Mouse (Mus musculus): ENCODE results near the gene Ctdspl. TPM values are rescaled to one million over a fixed set of nuclear protein-coding genes. Genes with fewer than 3 reads are reported as not detected.

The Ctdspl gene
- polyA plus RNA-seq, 1 experiment from 2014 or later = 17.4 TPM

DNA sequence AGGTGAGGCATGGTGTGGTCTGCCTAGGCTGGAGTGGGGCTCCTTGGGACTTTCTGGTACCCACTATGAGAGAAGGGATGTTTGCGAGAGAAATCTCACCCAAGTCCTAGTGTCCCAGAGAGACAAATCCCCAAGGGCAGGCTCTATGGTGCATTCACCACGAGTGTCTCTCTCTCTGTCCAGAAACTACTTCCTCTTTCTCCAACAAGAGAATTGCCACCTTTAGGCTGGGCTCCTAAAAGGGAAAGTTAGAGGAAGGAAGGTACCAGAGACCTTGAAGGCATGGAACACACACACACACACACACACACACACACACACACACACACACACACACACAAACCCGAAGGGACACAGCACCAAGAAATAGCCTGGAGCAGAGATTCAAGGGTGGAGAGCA is 4.3 kb upstream of the Ctdspl start:
- 59% methylated on average over 3 of the region's 3 CpGs for WGBS
- H3K27ac ChIP-seq = no peak overlapping the region
- no peaks in the 10 kb centered on the region for H3K9me3 ChIP-seq
- no peak overlapping the region for H3K4me2 ChIP-seq
- no peak for ATAC-seq (ENCODE audit: insufficient read depth, low FRiP score, low read depth)
- peaks cover 16% of the 10 kb centered on the region for H3K4me1 ChIP-seq
- no peaks in the 10 kb centered on the region for H3K36me3 ChIP-seq
- no peak overlapping the region for H3K4me3 ChIP-seq (replicated peaks)
- H3K9ac ChIP-seq = no peak overlapping the region
- H3K27me3 ChIP-seq (replicated peaks) = no peaks in the 10 kb centered on the region

DNA sequence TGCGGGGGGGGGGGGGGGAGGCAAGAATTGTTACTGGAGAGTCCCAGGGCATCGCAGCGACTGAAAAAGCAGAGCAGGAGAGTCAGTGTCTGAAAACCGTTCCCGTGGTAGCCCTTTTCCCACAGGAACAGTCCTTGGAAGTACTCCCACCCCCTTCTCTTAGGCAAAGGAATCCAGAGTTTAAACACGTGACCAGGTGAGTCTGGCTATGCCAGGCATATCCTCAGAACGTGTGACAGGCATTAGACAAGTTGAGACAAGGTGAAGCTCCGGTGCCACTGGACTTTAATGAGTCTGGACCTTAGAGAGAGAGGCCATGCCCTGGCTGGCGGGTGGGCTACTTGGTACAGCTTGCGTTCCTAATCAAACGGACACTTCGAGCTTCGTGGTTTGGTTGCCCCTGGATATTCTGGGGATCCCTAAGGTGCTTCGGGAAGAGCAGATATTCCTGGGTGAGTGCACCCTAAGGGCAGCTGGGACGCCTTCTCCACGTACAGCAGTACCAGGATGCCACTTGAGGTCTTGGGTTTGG is 1.6 kb upstream of the Ctdspl start:
- H3K4me1 ChIP-seq = peaks cover 31% of the 10 kb centered on the region
- no peak overlapping the region for H3K9ac ChIP-seq
- no peaks in the 10 kb centered on the region for H3K36me3 ChIP-seq
- peak overlapping the region; percentile 90 for H3K4me2 ChIP-seq
- H3K4me3 ChIP-seq (replicated peaks) = peak overlapping the region; percentile 75
- no peaks in the 10 kb centered on the region for H3K9me3 ChIP-seq
- no peak overlapping the region for H3K27ac ChIP-seq
- 13% methylated on average over 15 of the region's 16 CpGs for WGBS
- no peaks in the 10 kb centered on the region for H3K27me3 ChIP-seq (replicated peaks)
- ATAC-seq (ENCODE audit: insufficient read depth, low FRiP score, low read depth) = no peak

DNA sequence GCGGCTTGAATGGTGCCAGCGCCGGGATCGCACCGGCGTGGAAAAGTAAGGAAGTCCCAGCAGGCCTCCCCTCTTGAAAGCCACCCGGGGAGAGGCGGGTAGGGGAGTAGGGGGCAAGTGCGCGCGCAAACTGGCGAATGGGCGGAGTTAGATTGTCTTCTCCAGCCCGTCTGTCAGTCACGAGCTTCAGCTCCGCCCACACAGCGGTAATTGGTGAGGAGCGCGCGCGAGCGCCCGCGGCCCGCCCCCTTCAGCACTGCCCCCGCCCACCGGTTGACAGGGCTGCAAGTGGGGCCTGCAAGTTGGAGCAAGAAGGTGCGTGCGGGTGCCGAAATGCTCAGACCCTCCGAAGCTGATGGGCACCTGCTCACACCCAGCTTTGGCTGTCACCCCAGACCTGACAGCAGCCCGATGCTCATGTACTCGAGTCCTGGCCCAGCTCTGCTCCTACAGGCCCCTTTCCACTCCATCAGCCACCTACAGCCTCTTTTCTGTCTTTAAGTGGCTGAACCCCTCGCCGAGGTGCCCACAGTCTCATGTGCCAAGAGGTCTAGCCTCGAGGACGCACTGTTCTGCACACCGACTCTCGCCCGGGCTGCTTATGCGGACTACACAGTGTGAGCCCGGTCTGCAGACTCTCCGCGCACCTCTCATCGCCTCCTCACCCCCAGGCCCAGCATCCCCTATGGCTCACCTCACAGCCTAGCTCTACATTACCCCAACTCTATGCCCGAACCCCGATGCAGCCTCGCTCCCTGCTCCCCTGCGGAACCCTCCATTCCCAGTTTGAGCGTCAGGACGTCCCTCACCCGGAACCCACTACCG is 755 bp upstream of the Ctdspl start:
- WGBS = under 1% methylated on average over 53 of the region's 53 CpGs
- H3K27ac ChIP-seq = peak overlapping the region; percentile 92
- H3K9me3 ChIP-seq = no peaks in the 10 kb centered on the region
- no peaks in the 10 kb centered on the region; the same call in 1 of the 2 replicates for H3K36me3 ChIP-seq
- H3K9ac ChIP-seq = peak overlapping the region; percentile 79
- no peaks in the 10 kb centered on the region for H3K27me3 ChIP-seq (replicated peaks)
- peak overlapping the region; percentile 75 for H3K4me3 ChIP-seq (replicated peaks)
- H3K4me1 ChIP-seq = peaks cover 33% of the 10 kb centered on the region
- H3K4me2 ChIP-seq = peak overlapping the region; percentile 90
- ATAC-seq (ENCODE audit: insufficient read depth, low FRiP score, low read depth) = peak; percentile 89

GRCm38 (mm10) chr9:118926688-118927321 is 552 bp downstream of the Ctdspl start:
- 2% methylated on average over 52 of the region's 68 CpGs for WGBS
- peak overlapping the region; percentile 79 for H3K9ac ChIP-seq
- peak overlapping the region; percentile 90 for H3K4me2 ChIP-seq
- no peaks in the 10 kb centered on the region for H3K27me3 ChIP-seq (replicated peaks)
- no peaks in the 10 kb centered on the region; the same call in 1 of the 2 replicates for H3K36me3 ChIP-seq
- H3K4me1 ChIP-seq = peaks cover 28% of the 10 kb centered on the region
- H3K9me3 ChIP-seq = no peaks in the 10 kb centered on the region
- peak overlapping the region; percentile 92 for H3K27ac ChIP-seq
- peak overlapping the region; percentile 75 for H3K4me3 ChIP-seq (replicated peaks)
- ATAC-seq (ENCODE audit: insufficient read depth, low FRiP score, low read depth) = peak; percentile 13; the same call in 1 of the 2 replicates

GRCm38 (mm10) chr9:118927501-118927900 is 1.2 kb downstream of the Ctdspl start:
- WGBS = 22% methylated on average over 8 of the region's 8 CpGs
- H3K4me3 ChIP-seq (replicated peaks) = peak overlapping the region; percentile 75
- H3K4me1 ChIP-seq = peaks cover 28% of the 10 kb centered on the region
- H3K9ac ChIP-seq = peak overlapping the region; percentile 79
- no peaks in the 10 kb centered on the region; the same call in 1 of the 2 replicates for H3K36me3 ChIP-seq
- no peaks in the 10 kb centered on the region for H3K9me3 ChIP-seq
- H3K27ac ChIP-seq = peak overlapping the region; percentile 92
- peak overlapping the region; percentile 90 for H3K4me2 ChIP-seq
- no peaks in the 10 kb centered on the region for H3K27me3 ChIP-seq (replicated peaks)
- no peak for ATAC-seq (ENCODE audit: insufficient read depth, low FRiP score, low read depth)

GRCm38 (mm10) chr9:118928007-118928406 is 1.8 kb downstream of the Ctdspl start:
- Histone ChIP-seq H3K4me3 (replicated peaks) (peak overlapping the region; percentile 75), H3K4me1 (peaks cover 28% of the 10 kb centered on the region), H3K9me3 (no peaks in the 10 kb centered on the region), H3K9ac (peak overlapping the region; percentile 23; the same call in 1 of the 2 replicates), H3K27me3 (replicated peaks) (no peaks in the 10 kb centered on the region), H3K36me3 (no peaks in the 10 kb centered on the region; the same call in 1 of the 2 replicates), H3K4me2 (peak overlapping the region; percentile 90), H3K27ac (peak overlapping the region; percentile 92)
- WGBS = 46% methylated on average over 2 of the region's 2 CpGs
- no peak for ATAC-seq (ENCODE audit: insufficient read depth, low FRiP score, low read depth)

DNA sequence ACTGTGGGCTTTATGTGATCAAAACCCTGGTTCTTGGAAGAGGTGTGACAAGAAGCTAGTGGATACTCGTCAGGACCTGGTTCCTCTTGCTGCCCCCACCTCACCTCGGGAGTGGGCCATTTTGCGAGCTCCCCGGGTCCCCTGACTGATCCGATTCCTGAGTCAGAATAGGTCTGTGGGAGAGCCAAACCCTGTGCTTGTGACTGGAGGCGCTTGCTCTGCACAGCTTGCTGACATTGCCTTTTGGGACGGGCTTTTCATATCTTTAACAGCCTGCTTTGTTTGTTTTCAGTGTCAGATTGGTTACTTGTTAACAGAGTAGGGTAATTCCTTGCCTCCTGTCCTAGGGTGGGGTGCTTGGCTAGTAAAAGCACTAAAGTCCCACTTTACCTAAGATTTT is 2.4 kb downstream of the Ctdspl start:
- no peaks in the 10 kb centered on the region; the same call in 1 of the 2 replicates for H3K36me3 ChIP-seq
- H3K4me2 ChIP-seq = peak overlapping the region; percentile 90
- 0 out of 2 replicates have a peak overlapping the region, but pooled peaks have one; percentile 23 for H3K9ac ChIP-seq
- H3K4me1 ChIP-seq = peaks cover 28% of the 10 kb centered on the region
- peak overlapping the region; percentile 75 for H3K4me3 ChIP-seq (replicated peaks)
- H3K27me3 ChIP-seq (replicated peaks) = no peaks in the 10 kb centered on the region
- H3K27ac ChIP-seq = peak overlapping the region; percentile 92
- ATAC-seq (ENCODE audit: insufficient read depth, low FRiP score, low read depth) = no peak
- 40% methylated on average over 7 of the region's 7 CpGs for WGBS
- H3K9me3 ChIP-seq = no peaks in the 10 kb centered on the region

DNA sequence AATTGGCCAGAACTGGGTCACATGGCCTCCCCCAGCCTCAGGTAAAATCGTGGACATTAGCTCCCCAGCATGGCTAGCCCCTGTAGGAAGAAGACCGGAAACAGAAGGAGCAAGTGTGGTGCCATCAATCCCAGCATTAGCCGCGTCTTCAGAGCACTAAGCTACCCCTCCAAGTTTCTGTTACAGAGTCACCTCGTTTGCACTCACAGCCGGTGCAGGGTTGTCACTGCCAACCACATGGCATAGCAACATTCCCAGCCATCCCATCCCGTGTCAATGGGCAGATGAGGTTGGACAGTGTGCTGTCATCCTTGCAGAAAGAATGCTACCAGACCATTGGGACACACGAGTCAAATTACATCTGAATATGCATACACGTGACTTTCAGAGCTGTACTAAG is 4.4 kb downstream of the Ctdspl start:
- Histone ChIP-seq H3K27me3 (replicated peaks) (no peaks in the 10 kb centered on the region), H3K9ac (no peak overlapping the region), H3K4me2 (no peak overlapping the region), H3K4me1 (peaks cover 22% of the 10 kb centered on the region), H3K27ac (no peak overlapping the region), H3K36me3 (no peaks in the 10 kb centered on the region; the same call in 1 of the 2 replicates), H3K4me3 (replicated peaks) (no peak overlapping the region), H3K9me3 (no peaks in the 10 kb centered on the region)
- no peak for ATAC-seq (ENCODE audit: insufficient read depth, low FRiP score, low read depth)
- WGBS = 76% methylated on average over 9 of the region's 9 CpGs

DNA sequence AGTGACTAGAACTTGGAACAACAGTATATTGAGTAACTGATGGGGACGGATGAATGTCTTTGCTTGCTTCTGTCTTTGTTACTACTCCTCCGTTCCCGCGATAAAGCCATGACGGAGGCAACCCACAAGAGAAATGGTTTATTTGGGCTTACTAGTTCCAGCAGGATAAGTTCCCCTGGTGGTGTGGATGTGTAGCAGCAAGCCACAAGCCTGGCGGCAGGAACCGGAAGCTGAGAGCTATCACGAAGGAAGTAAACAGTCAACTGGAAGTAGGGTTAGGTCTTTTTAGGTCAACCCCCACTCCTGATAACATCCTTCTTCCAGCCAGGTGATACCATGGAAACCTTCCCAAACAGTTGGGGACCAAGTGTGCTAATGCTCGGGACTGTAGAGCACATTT is 7.5 kb downstream of the Ctdspl start:
- no peak overlapping the region for H3K4me3 ChIP-seq (replicated peaks)
- no peak overlapping the region for H3K4me2 ChIP-seq
- peaks cover 10% of the 10 kb centered on the region; the same call in 1 of the 2 replicates for H3K4me1 ChIP-seq
- ATAC-seq (ENCODE audit: insufficient read depth, low FRiP score, low read depth) = no peak
- WGBS = 86% methylated on average over 9 of the region's 9 CpGs
- H3K27ac ChIP-seq = no peak overlapping the region
- no peak overlapping the region for H3K9ac ChIP-seq
- H3K9me3 ChIP-seq = no peaks in the 10 kb centered on the region
- no peaks in the 10 kb centered on the region for H3K27me3 ChIP-seq (replicated peaks)
- H3K36me3 ChIP-seq = no peaks in the 10 kb centered on the region; the same call in 1 of the 2 replicates

- H3K27ac ChIP-seq = peak overlapping the region; percentile 42; the same call in 1 of the 2 replicates
- no peak overlapping the region for H3K4me2 ChIP-seq
- no peak overlapping the region for H3K9ac ChIP-seq
- H3K9me3 ChIP-seq = no peaks in the 10 kb centered on the region
- 49% methylated on average over 12 of the region's 12 CpGs for WGBS
- ATAC-seq (ENCODE audit: insufficient read depth, low FRiP score, low read depth) = no peak
- no peak overlapping the region for H3K4me3 ChIP-seq (replicated peaks)
- no peaks in the 10 kb centered on the region for H3K27me3 ChIP-seq (replicated peaks)
- peaks cover 12% of the 10 kb centered on the region for H3K4me1 ChIP-seq
- no peaks in the 10 kb centered on the region; the same call in 1 of the 2 replicates for H3K36me3 ChIP-seq
These were observed 8.1 kb downstream of the Ctdspl start for GRCm38 (mm10) chr9:118934319-118934718.

- Histone ChIP-seq H3K4me1 (peaks cover 14% of the 10 kb centered on the region), H3K9ac (no peak overlapping the region), H3K9me3 (no peaks in the 10 kb centered on the region), H3K27ac (no peak overlapping the region), H3K36me3 (no peaks in the 10 kb centered on the region; the same call in 1 of the 2 replicates), H3K4me3 (replicated peaks) (no peak overlapping the region), H3K4me2 (no peak overlapping the region), H3K27me3 (replicated peaks) (no peaks in the 10 kb centered on the region)
- no peak for ATAC-seq (ENCODE audit: insufficient read depth, low FRiP score, low read depth)
- WGBS = 62% methylated on average over 13 of the region's 13 CpGs
These were observed 8.8 kb downstream of the Ctdspl start for GRCm38 (mm10) chr9:118935098-118935497.

DNA sequence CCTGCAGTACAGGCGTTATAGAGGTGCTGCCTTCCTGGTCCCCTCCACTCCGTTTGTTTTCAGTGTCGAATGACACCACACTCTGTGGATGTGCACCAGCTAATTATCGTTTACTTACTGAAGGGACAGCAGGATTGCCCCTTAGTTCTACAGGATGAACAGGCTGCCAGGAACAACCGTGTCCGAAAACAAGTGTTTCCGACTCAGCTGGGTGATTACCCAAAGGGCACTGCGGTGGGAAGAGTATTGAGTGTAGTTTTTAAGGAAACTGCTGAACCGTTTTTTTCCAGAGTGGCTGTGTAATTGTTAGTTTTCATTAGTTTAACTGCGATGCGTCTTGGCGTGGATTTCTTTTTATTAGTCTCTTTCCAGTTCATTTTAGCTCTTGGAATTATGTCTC is 9.8 kb downstream of the Ctdspl start:
- Histone ChIP-seq H3K4me2 (no peak overlapping the region), H3K4me3 (replicated peaks) (no peak overlapping the region), H3K27ac (no peak overlapping the region), H3K36me3 (no peaks in the 10 kb centered on the region), H3K4me1 (peaks cover 9% of the 10 kb centered on the region; the same call in 1 of the 2 replicates), H3K27me3 (replicated peaks) (no peaks in the 10 kb centered on the region), H3K9me3 (no peaks in the 10 kb centered on the region), H3K9ac (no peak overlapping the region)
- 73% methylated on average over 12 of the region's 12 CpGs for WGBS
- no peak for ATAC-seq (ENCODE audit: insufficient read depth, low FRiP score, low read depth)

Data from stomach, embryonic 15.5 days (tissue).